Mouse (Mus musculus): Measurements from ENCODE around the gene Dhx58.

Dhx58 gene

DNA sequence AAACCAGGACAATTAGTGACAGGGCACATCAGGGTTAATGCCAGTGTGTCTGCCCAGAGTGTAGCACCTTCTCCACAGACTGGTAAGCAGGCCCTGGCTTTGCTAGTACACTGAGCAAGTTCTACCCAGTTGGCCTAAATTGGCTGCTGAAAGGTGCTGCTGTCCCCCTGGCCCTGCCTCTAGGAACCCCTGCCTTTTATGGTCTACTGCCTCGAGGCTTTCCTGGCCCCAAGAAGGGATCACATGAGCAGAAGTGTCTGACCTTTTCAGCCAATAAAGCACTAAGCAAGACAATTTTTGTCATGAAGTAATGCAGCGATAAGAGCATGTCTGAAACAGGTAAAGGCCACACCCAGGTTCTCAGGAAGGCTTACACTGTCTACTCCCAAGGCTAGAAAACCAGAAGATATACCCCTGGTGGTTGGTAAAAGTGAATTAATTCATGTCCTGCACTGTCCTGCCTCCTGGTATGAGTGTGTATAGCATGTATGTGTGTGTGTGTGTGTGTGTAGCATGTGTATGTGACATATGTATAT lies 18.5 kb upstream of the Dhx58 start:
- no peak for DNase-seq (ENCODE audit: extremely low spot score, low read depth, low spot score)

DNA sequence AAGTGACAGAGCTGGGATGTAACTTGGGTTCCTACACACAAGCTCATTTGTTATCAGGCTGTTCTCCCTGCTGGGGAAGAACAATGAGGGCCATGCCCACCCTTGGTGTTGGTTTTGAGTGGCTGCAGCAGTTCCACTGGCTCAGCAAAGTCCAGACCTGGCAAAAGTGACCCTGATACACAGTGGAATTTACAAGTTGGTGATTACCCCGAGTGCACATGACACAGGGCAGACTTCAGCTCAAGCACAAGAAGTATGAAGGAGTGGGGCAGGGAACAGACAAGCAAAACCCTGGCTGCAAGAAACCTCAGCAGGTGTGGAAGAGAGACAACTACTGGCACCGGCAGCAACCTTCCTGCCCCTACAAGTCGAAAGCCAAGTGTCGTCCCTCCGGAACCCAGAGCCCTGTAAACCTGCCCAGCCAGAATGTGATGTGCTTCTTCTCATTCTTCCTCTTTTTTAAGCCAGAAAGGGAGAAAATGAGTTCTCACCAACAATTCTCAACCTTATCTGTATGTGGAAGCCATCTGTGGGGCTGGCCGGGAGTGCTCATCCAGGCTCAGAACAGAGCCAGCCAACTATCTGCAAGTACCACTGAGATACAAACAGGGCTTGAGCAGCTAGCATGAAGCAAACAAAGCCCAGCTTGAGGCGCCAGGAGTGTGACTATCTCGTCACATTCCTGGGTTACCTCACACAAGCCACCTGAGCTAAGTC lies 17.9 kb upstream of the Dhx58 start:
- DNase-seq (ENCODE audit: extremely low spot score, low read depth, low spot score) = no peak

DNA sequence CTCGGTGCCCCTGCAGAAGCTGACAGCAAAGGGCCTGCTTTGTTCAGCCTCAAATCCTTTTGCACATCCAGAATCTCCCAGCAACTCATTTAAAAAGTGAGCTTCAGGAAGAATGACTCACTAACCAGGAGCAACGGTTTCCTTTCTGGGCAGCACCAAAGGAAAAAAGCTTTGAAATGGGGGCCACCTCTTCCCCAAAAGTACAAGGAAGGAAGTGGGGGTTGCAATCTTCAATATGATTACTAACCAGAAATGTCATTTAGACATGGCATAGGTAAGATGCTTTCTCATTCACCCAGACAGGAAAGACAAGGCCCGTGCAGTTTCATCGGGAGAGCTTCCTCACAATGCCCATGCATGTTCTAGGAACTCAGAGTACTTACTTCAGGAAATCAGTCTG lies 17.2 kb upstream of the Dhx58 start:
- no peak for DNase-seq (ENCODE audit: extremely low spot score, low read depth, low spot score)

DNA sequence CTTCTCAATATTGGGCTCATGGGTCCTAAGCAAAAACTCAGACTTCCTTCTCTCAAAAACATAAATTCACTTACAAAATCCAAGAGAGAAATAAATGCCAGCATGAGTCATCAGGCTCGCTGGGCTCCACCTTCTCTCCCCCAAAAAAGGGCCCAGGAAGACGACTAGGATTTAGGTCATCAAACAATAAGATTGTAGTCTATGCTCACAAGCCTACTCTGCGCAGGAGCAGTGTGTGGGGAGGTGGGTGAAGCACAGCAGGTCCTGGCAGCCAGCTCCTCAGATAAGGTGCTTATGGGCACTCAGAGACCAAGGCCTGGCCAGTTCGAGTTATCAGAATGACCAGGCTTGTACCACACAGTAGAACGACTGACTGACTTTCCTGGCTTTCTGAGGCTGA lies 16.3 kb upstream of the Dhx58 start:
- no peak for DNase-seq (ENCODE audit: extremely low spot score, low read depth, low spot score)

DNA sequence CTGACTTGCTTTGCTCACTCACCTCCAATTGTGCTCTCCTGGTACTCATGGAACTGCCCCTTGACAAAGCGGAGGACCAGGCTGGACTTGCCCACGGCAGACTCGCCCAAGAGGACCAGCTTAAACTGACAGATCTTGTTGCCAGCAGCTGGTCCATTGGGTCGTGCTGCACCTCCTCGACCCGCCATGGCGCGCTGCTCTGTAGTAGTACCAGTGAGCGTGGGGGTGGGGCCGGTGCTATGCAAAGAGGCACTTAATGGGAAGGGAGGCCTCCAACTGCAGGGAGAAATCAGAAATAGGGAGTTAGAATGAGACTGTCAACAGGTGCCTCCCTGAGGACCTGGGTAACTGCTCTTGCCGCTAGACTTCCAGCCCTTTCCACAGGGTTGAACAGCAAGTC lies 15.8 kb upstream of the Dhx58 start:
- DNase-seq (ENCODE audit: extremely low spot score, low read depth, low spot score) = no peak

DNA sequence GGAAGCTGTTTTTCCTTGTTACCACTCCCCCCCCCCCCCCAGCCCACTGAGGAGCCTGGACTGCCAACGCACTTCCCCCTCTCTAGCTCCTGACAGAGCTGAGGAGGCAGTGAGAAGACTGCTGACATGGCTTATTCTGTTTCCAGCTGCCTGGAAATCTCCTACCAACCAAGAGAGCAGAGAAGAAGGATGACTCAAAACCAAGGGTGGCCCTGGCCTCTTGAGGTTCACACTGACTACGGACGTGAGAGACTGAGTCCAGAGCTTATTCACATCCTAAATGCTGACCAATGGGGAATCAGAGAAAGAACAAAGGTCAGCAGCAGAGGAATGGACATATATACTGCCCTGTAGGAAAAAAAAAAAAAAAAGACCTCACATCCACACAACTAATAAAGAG lies 15.2 kb upstream of the Dhx58 start:
- no peak for DNase-seq (ENCODE audit: extremely low spot score, low read depth, low spot score)

DNA sequence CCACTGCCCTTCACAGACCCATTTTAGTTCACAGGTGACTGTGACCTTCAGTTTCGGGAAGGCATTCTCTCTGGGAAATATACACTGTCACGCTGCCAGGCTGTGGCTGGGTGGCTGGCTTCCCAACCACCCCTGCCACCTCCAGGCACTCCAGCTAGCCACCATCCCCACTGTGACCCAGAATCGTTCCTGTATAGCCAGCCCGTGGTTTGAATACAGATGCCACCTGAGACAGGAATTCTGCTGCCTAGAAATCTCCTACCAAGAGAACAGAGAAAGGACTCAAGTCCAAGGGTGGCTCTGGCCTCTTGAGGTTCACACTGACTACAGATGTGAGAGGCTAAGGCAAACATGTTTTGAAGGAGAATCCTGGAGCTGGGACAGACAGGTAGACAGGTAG lies 14.8 kb upstream of the Dhx58 start:
- DNase-seq (ENCODE audit: extremely low spot score, low read depth, low spot score) = no peak

DNA sequence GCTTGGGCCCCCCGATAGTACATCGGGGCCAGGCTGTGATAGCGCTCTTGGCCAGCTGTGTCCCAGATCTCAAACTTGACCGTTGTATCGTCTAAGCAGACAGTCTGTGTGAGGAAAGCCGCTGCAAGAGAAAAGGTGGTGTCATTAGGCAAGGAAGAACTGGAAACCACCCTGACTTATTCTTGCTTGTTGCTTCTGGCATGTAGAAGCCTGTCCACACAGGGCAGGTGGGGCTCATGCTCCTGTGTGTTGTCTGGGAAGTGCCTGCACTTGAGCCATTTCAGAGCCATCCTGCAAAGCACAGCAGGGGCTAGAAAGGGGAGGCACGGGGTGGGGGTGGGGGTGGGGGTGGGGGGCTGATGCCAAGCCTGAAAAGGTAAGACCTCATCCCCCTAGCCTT lies 14.4 kb upstream of the Dhx58 start:
- no peak for DNase-seq (ENCODE audit: extremely low spot score, low read depth, low spot score)

DNA sequence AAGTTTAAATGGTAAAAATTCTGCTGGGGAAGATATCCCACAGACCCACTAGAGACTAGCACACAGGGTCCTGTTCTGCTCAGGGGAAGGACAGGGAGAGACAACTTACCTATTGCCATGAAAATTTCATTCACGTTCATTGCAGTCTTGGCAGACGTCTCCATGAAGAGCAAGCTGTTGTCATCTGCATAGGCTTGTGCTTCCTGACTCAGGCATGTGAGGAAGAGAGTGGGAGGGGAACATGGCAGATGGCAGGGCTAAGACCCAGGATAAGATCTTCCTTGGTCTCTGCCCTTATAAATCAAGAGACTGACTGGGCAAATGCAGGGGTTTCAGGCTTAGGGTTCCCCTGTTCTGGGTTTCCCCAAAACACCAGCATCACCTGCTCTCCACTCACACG lies 12.6 kb upstream of the Dhx58 start:
- no peak for DNase-seq (ENCODE audit: extremely low spot score, low read depth, low spot score)

DNA sequence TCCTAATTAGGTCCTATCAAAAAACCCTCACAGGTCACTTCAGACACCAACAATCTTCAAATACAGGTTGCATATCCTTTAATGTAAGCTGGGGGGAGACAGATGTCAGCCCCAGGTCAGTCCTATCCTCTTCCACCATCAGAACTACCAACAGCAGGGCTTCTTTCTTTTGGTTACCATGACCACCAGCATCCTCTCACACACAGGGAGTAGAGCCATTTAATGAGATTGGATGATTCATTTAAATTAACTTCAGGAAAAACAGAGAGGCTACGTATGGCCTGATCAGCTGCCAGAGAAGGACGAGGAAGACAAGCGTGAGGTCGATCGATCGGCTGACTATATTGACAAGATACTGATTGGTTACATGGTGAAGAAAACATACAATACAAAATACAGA lies 10.9 kb upstream of the Dhx58 start:
- no peak for DNase-seq (ENCODE audit: extremely low spot score, low read depth, low spot score)

DNA sequence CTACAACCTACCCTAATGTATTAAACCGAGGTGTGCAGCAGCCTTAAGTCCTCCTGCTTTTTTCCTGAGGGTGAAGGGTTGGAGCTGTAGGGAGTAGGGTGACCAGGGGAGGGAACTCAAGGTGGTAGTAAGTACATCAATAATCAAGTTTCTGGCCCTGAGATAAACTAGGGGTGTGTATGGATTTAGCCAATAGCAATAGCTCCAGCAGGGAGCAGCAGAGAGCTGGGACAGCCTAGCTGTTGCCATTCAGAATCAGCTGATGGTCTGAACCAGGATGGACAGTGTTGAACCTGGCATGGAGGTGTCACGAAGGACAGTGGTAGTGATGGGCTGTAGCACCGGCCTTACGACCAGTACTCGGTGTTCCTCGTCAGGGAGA lies 10.5 kb upstream of the Dhx58 start:
- no peak for DNase-seq (ENCODE audit: extremely low spot score, low read depth, low spot score)

DNA sequence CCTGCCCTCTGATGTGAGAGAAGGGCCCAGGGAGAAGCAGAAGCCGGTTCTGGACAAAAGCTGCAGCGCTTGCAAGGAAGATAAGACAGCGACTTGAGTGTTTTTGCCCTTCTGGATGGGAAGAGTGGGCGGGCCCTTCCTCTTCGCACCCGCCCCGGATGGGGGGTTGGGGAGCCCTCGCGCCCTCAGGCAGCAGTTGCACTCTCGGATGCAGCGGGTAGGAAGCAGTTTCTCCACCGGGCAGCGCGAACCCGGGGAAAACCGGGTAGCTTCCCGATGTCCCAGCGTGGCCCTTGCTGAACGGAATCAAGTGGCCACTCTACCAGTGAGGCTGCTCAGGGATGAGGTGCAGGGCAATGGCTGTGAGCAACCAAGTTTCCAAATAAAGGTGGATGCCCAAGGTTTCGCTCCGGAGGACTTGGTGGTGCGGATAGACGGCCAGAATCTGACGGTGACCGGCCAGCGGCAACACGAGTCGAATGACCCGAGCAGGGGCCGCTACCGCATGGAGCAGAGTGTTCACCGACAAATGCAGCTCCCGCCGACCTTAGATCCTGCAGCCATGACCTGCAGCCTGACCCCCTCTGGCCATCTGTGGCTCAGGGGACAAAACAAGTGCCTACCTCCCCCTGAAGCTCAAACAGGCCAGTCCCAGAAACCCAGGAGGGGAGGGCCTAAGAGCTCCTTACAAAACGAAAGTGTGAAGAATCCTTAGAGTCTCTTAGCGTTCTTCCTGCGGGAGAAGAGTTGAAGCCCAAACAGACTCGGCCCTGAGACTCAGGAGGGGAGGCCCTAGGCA lies 9.9 kb upstream of the Dhx58 start, which contains the start of gene Hspb9:
Hspb9 (plus strand) TSS at position 116 of the 799 bp plus-strand sequence.
- no peak for DNase-seq (ENCODE audit: extremely low spot score, low read depth, low spot score)

DNA sequence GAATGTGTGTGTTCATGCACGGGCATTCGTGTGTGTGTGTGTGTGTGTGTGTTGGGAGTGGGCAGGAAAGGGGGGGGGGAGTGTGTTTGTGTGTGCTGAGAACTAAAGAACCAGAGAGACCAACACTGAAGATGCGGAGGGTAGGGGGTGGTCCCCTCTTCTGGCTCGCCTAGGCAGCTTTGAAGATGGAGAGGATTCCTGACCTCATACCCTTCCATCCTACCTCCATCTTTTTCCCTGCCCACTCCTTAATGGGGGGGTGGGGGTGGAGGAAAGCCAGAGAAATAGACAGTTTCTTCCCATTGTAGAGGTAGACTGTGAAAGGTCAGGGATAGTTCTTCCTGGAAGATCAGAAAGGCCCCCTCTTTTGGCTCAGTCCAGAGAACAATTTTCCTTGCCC lies 9.1 kb upstream of the Dhx58 start:
- no peak for DNase-seq (ENCODE audit: extremely low spot score, low read depth, low spot score)

DNA sequence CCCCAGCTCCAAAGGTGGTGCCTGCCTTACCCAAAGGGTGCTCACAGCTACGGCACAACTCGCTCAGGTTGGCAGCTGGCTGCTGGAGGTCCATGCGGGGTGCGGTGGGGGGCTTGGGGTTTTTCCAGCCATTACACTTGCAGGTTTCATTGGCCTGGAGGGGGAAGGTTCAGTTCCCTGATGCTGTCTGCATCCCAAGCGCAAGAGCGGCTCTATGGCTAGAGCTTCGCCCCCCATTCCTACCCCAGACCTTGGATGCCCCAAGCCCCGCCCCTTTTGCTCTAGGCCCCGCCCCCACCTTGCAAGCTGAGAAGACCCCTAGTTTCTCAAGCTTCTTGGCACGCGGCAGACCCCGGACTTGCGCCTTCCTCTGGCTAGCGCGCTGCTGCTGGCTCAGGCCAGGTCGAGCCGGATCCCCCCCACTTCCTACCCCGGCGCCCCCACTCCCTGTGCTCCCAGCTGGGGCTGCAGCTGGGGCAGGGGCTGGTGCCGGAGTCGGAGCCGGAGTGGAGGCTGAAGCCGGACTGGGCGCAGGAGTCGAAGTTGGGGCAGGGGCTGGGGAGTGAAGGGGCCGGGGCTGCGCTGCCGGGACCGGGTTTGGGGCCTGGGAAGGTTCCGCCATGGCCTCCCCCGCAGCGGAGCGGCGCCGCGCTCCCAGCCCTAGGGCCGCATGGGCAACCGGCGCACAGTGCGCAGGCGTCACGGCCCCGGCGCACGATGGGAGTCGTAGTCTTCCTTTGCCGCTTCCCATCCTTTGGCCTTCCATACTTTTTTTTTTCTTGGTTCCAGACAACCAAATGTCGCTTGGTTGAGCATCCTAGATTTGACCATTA lies 7.9 kb upstream of the Dhx58 start, which contains the start of gene Kat2a:
Kat2a (minus strand) TSS at position 683 of the 833 bp plus-strand sequence.
- DNase-seq (ENCODE audit: extremely low spot score, low read depth, low spot score) = no peak

DNA sequence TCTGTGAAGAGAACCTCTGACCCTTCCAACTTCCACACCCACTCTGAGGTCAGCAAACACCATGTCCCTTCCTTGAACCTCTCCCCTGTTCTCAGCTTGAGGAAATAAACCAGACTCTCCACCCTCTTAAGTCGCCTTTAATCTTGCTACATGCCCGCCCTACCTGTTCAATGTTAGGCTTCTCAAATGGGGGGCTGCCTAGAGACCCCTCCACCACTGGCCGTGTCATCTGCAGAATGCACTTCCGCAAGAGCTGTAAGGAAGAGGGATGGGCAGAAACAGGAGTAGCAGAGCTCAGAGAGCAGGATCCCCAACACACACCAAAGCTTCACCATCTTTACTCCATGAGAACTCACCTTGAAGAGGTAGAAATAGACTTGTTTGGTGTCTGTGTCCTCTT lies 6.9 kb upstream of the Dhx58 start:
- no peak for DNase-seq (ENCODE audit: extremely low spot score, low read depth, low spot score)

DNA sequence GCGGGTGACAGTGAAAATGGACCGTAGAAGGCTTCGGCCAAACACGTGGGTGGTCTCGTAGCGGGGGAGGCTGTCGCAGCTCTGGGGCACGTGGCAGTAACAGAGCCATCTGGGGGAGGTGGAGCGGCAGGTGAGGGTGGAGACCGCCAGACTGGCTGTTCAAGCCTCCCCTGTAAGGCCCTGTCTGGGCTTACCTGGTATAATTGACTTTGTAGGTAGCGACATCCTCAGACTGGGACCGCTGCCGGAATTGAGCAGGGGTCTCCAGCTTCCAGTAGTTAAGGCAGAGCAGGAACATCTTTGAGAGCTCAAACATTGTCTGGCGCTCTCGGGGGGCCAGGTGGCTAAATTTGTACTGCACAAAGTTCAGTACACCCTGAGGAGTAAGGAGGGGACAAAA lies 6.5 kb upstream of the Dhx58 start:
- DNase-seq (ENCODE audit: extremely low spot score, low read depth, low spot score) = no peak

DNA sequence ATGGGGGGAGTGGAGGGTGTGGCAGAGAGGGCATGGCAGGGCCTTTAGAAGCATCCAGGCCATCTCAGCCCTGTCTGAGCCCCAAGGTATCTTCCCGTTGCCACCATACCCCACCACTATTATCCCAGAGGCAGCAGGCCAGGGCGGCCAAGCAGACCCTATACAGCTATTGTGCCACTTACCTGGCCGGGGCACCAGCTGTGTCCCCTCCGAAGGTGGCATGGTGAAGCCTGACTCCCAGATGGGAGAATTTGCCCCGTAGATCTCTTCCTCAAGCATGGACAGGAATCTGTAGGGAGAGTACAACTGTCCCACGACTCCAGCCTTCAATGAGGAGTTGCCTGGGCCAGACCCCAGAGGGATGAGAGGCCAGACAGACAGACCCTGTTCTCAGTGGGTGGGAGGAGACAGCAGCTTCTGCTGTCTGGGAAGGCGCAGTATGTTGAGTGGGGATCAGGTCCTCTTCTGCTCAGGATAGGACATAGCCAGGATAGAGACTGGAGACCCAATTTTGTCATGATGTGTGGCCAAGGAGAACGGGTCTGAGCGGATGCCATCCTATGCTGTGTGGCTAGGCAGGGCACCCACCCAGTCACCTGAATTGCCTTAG lies 5.2 kb upstream of the Dhx58 start:
- DNase-seq (ENCODE audit: extremely low spot score, low read depth, low spot score) = no peak

DNA sequence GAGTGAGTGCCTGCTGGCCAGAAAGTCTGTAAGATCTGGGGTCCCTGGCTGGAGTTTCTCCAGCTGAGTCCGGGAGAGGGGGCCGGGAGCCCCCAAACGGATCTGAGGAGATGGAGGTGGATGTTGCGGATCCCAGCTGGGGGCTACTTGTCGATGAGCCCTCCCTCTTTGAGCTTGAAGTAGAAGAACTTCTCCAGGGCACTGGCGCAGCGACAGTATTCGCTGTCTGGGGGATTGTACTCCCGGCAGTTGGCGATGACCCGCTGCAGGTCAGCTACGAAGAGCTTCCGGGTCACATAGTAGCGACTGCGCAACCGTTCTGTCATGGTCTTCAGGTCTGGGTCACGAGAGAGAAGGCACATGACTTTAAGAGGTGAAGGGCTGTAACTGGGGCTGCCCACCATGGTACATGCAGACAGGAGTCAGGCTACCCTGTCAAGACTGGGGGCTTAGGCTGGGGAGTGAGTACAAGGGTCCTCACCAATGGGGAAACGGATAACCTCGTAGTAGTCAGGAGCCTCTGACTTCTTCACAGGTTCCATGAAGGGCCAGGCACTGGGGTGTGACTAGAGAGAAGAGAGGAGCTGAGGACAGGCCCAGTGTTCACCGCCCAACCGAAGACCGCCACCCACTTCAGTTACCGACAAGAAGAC lies 1.1 kb upstream of the Dhx58 start:
- no peak for DNase-seq (ENCODE audit: extremely low spot score, low read depth, low spot score)

DNA sequence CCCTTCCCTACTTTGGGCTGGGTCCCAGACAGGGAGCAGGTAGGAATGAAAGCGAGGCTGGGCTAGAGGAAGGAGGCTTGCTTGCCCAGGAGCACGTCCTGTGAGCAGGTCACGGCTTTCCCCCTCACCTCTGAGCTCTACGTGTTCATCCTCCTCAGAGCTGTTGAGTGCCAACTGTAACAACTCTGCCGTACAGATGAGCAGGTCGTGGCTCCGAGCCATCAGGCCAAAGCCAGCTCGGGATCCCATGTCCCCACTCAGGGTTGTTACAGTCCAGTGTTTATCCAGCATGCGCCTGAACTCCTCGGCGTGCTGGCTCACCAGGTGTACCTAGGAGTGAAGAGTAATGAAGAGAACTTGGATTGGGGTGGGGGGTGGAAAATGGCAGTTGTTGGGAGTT lies 705 bp downstream of the Dhx58 start:
- DNase-seq (ENCODE audit: extremely low spot score, low read depth, low spot score) = no peak

DNA sequence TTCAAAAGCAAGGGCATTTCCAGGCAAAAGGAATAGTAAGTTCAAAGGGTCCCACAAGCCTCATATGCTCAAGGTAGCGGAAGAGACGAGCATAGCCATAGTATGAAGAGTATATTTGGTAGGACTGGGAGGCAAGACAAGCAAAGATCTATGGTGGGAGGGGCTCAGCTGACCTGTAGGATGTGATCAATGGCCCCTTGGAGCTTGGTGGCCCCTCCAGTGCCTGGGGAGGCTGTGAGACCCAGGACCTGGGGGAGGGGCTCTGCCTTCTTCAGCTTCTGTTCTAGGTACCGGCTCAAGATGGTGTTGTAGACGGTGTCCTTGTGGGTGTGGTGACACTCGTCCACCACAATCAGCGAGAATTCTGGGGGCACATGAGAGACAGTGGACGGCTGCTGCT lies 1.2 kb downstream of the Dhx58 start:
- DNase-seq (ENCODE audit: extremely low spot score, low read depth, low spot score) = no peak
